Mouse (Mus musculus) lung, embryonic 16.5 days (tissue): Measurements from ENCODE around the gene Gm13276. TPM values are rescaled to one million over a fixed set of nuclear protein-coding genes. Genes with fewer than 3 reads are reported as not detected.
A peak's percentile ranks its signal among the peaks of the same experiment; 100 is the strongest.
"Not testable (repeated sequence)": the region's sequence is repeated elsewhere in the genome, so short reads cannot be mapped to it uniquely, and the experiment has no call there.

Source experiments
- ATAC-seq: fragments of 200-750 bp; cut with Nextera tagmentation; 2 replicates; pipeline ENCODE4 v1.8.0; 2017; ENCODE audit warnings: low read depth, mild to moderate bottlenecking, moderate library complexity
- H3K27ac ChIP-seq: fragments of 300-500 bp; sonication (generic); 2 replicates; pipeline ENCODE4 v1.5.1; 2014; ENCODE audit warnings: mild to moderate bottlenecking, control low read depth, low read length
- H3K27me3 ChIP-seq: fragments of 300-500 bp; sonication (generic); 2 replicates; pipeline ENCODE4 v1.6.1; 2014; ENCODE audit warnings: low read depth, low read length, mixed read lengths; ENCODE audit not compliant: control insufficient read depth, insufficient read depth
- H3K36me3 ChIP-seq: fragments of 300-500 bp; sonication (generic); 2 replicates; pipeline ENCODE4 v1.6.1; 2014; ENCODE audit warnings: low read length; ENCODE audit not compliant: control insufficient read depth, insufficient read depth
- H3K4me1 ChIP-seq: fragments of 300-500 bp; sonication (generic); replicated peaks from 2 replicates; pipeline ENCODE4 v1.6.1; 2014; ENCODE audit warnings: low read length, mixed read lengths; ENCODE audit not compliant: control insufficient read depth, insufficient read depth
- H3K4me2 ChIP-seq: fragments of 300-500 bp; sonication (generic); 2 replicates; pipeline ENCODE4 v1.6.1; 2014; ENCODE audit warnings: low read depth, low read length, control low read depth
- H3K4me3 ChIP-seq: fragments of 300-500 bp; sonication (generic); 2 replicates; pipeline ENCODE4 v1.5.1; 2014; ENCODE audit warnings: mild to moderate bottlenecking, low read length, control low read depth
- H3K9ac ChIP-seq: fragments of 300-500 bp; sonication (generic); 2 replicates; pipeline ENCODE4 v1.6.1; 2014; ENCODE audit warnings: low read length, control low read depth
- H3K9me3 ChIP-seq: fragments of 300-500 bp; sonication (generic); 2 replicates; pipeline ENCODE4 v1.6.1; 2016; ENCODE audit warnings: low read length; ENCODE audit not compliant: control insufficient read depth
- WGBS: fragments of 180-500 bp; shearing (Covaris S2); extraction: QIAGEN DNeasy Blood & Tissue Kit; methylation state at CpG from one replicate; pipeline ENCODE4 v1.1.7; 2014; 5-methylcytosine and 5-hydroxymethylcytosine counted together
- polyA plus RNA-seq: library from polyadenylated mRNA; unstranded; fragments of >200 nt; fragmentation: Nextera tagmentation; extraction: Ambion mirVana; gene quantifications from 2 replicates; pipeline ENCODE4 v1.2.1, GENCODE M21; 2015

Gm13276 gene
- polyA plus RNA-seq, 1 experiment from 2014 or later, result 0.36 TPM

DNA sequence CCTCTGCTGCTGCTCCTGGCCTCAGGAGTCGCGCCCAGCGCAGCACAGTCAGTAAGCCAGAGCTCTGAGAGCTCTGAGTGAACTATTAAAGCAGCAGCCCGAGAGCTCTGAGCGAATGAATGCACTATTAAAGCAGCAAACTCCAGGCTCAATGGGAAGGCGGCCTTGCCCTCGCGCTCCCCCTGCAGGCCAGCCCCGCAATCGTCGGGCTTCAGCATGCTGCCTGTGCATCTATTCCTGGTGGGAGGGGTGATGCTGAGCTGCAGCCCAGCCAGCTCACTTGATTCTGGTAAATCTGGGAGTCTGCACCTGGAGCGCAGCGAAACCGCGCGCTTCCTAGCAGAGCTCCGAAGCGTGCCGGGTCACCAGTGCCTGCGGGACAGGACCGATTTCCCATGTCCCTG is 27.9 kb upstream of the Gm13276 start:
- peak overlapping the region; percentile 97 for H3K27ac ChIP-seq
- peak overlapping the region; percentile 73 for H3K4me2 ChIP-seq
- peak overlapping the region; percentile 76 for H3K9ac ChIP-seq
- peak overlapping the region; percentile 60 for H3K4me3 ChIP-seq
- H3K9me3 ChIP-seq, H3K27me3 ChIP-seq, H3K36me3 ChIP-seq, H3K4me1 ChIP-seq: not testable (repeated sequence)
- WGBS, result under 1% methylated on average over 11 of the region's 21 CpGs
- ATAC-seq, result peak; percentile 100

DNA sequence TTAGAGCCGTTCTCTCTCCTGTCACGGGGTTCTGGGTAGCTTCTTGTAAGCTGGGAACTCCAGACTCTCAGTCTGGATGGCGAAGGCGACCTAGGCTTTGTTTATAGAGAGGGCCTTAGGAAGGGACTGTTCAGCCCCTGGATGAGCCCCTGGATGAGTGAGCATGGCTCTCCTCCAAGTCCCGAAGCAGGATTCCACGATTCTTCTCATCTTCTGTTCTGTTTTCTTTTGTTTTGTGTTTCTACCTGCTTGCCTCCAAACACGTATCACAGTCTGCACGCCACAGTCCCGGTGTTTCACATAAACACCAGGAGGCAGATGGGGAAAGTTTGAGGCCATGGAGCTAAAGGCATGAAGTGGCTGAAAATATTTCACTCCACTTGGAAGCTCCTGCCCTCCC is 26.8 kb upstream of the Gm13276 start:
- WGBS, result 84% methylated on average over 7 of the region's 9 CpGs
- not testable (repeated sequence) for H3K9ac ChIP-seq, ATAC-seq, H3K27me3 ChIP-seq, H3K36me3 ChIP-seq, H3K27ac ChIP-seq, H3K4me1 ChIP-seq, H3K9me3 ChIP-seq, H3K4me2 ChIP-seq, H3K4me3 ChIP-seq

DNA sequence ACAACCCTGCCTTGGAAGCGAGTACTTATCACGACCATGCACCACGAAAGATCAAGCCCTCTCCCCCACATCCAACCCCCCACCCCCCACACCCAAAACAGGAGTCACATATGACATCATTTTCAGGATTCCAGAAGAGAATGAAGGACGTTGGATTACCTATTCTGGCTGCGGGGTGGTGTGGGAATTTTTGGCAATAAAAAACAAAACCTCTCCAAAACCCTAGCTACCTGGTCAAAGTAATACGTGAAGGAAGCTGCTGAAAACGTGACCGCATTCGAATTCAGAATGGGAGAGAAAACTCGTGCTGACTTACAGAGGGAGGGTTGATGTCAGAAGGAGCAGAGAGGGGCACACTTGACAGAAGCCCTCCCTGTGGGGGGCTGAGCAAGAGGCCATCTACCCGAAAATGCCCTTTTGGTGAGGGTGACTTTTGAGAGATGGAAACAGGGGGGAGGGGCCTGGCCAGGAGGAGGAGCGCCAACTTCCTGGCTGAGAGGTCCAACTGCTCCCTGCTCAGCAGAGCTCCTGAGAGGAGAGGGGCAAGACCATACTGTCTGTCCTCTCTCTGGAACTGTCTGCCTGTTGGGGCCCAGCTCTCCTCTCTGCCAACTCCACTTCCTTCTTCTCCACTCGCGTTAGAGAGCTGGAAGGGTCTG is 25.8 kb upstream of the Gm13276 start, which contains the start of gene Gm13283:
TSS of gene Gm13283 (plus strand) at position 510 of the 659 bp plus-strand sequence.
- not testable (repeated sequence) for H3K27ac ChIP-seq, H3K36me3 ChIP-seq, H3K27me3 ChIP-seq, H3K9me3 ChIP-seq, ATAC-seq, H3K4me1 ChIP-seq
- Histone ChIP-seq H3K4me3 (peak within 1 kb of the TSS; percentile 29), H3K9ac (0 out of 2 replicates have a peak within 1 kb of the TSS, but pooled peaks have one; percentile 32), H3K4me2 (peak within 1 kb of the TSS; percentile 40)
- WGBS, result 20% methylated on average over 8 of the region's 14 CpGs

DNA sequence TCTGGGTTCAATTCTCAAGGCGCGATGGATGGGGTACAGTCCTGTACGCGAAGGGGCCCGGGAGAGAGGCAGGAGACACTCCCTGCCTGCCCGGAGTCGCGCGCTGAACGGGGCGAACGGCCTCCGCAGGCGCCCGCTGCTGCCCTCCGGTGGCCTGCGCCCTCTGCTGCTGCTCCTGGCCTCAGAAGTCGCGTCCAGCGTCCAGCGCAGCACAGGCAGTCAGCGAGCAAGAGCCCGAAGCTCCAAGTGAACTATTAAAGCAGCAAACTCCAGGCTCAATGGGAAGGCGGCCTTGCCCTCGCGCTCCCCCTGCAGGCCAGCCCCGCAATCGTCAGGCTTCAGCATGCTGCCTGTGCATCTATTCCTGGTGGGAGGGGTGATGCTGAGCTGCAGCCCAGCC is 25.1 kb upstream of the Gm13276 start:
- Histone ChIP-seq H3K4me2 (peak overlapping the region; percentile 40), H3K9ac (0 out of 2 replicates have a peak overlapping the region, but pooled peaks have one; percentile 32), H3K4me3 (peak overlapping the region; percentile 29)
- not testable (repeated sequence) for H3K27ac ChIP-seq, H3K27me3 ChIP-seq, H3K9me3 ChIP-seq, ATAC-seq, H3K36me3 ChIP-seq, H3K4me1 ChIP-seq
- WGBS, result under 1% methylated on average over 20 of the region's 28 CpGs

DNA sequence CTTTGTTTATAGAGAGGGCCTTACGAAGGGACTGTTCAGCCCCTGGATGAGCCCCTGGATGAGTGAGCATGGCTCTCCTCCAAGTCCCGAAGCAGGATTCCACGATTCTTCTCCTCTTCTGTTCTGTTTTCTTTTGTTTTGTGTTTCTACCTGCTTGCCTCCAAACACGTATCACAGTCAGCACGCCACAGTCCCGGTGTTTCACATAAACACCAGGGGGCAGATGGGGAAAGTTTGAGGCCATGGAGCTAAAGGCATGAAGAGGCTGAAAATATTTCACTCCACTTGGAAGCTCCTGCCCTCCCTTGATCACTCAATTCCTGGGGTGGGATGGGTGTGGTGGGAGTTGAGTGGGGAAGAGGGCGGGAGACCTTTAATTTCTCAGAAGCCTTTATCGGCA is 23.7 kb upstream of the Gm13276 start:
- WGBS, result 67% methylated on average over 6 of the region's 8 CpGs
- not testable (repeated sequence) for H3K27ac ChIP-seq, H3K27me3 ChIP-seq, H3K9me3 ChIP-seq, ATAC-seq, H3K4me2 ChIP-seq, H3K4me3 ChIP-seq, H3K9ac ChIP-seq, H3K36me3 ChIP-seq, H3K4me1 ChIP-seq

DNA sequence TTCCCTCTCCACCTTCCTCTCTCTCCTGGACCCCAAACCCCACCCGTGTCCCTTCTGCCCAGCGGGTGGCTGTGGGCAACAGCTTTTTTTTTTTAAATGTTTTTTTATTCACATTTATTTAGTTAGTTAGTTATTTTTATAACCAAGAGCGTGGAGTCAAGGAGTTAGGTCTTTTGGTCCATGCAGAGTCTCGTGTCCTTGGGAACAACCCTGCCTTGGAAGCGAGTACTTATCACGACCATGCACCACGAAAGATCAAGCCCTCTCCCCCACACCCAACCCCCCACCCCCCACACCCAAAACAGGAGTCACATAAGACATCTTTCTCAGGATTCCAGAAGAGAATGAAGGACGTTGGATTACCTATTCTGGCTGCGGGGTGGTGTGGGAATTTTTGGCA is 23.2 kb upstream of the Gm13276 start:
- not testable (repeated sequence) for H3K9ac ChIP-seq, H3K27me3 ChIP-seq, H3K4me1 ChIP-seq, H3K4me2 ChIP-seq, H3K4me3 ChIP-seq, H3K36me3 ChIP-seq, H3K27ac ChIP-seq, H3K9me3 ChIP-seq, ATAC-seq
- 48% methylated on average over 8 of the region's 9 CpGs for WGBS

DNA sequence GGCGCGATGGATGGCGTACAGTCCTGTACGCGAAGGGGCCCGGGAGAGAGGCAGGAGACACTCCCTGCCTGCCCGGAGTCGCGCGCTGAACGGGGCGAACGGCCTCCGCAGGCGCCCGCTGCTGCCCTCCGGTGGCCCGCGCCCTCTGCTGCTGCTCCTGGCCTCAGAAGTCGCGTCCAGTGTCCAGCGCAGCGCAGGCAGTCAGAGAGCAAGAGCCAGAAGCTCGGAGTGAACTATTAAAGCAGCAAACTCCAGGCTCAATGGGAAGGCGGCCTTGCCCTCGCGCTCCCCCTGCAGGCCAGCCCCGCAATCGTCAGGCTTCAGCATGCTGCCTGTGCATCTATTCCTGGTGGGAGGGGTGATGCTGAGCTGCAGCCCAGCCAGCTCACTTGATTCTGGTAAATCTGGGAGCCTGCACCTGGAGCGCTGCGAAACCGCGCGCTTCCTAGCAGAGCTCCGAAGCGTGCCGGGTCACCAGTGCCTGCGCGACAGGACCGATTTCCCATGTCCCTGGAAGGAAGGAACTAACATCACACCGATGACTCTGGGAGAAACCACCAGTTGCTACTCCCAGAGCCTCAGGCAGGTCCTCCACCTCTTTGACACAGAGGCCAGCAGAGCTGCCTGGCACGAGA is 22.0 kb upstream of the Gm13276 start:
- not testable (repeated sequence) for H3K4me1 ChIP-seq, H3K9me3 ChIP-seq, H3K27me3 ChIP-seq, ATAC-seq, H3K36me3 ChIP-seq
- Histone ChIP-seq H3K27ac (peak overlapping the region; percentile 63; the same call in 1 of the 2 replicates), H3K4me3 (peak overlapping the region; percentile 32), H3K4me2 (peak overlapping the region; percentile 43), H3K9ac (peak overlapping the region; percentile 28; the same call in 1 of the 2 replicates)
- WGBS, result 2% methylated on average over 23 of the region's 42 CpGs

DNA sequence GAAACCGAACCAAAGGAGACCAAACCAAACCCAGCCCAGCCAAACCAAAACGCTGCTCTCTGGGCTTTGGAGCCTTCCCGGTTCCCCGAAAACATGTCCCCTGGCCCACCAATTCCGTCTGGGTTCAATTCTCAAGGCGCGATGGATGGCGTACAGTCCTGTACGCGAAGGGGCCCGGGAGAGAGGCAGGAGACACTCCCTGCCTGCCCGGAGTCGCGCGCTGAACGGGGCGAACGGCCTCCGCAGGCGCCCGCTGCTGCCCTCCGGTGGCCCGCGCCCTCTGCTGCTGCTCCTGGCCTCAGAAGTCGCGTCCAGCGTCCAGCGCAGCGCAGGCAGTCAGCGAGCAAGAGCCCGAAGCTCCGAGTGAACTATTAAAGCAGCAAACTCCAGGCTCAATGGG is 12.0 kb upstream of the Gm13276 start, which contains the start of gene Gm13290:
TSS of gene Gm13290 (plus strand) at position 301 of the 400 bp plus-strand sequence.
- not testable (repeated sequence) for H3K9me3 ChIP-seq, H3K27me3 ChIP-seq, H3K27ac ChIP-seq, H3K36me3 ChIP-seq, H3K4me1 ChIP-seq, ATAC-seq, H3K4me2 ChIP-seq, H3K4me3 ChIP-seq, H3K9ac ChIP-seq
- WGBS, result no CpG with 5 or more reads among the region's 32 CpGs

DNA sequence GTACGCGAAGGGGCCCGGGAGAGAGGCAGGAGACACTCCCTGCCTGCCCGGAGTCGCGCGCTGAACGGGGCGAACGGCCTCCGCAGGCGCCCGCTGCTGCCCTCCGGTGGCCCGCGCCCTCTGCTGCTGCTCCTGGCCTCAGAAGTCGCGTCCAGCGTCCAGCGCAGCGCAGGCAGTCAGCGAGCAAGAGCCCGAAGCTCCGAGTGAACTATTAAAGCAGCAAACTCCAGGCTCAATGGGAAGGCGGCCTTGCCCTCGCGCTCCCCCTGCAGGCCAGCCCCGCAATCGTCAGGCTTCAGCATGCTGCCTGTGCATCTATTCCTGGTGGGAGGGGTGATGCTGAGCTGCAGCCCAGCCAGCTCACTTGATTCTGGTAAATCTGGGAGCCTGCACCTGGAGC is 8.9 kb upstream of the Gm13276 start, which contains the start of gene Gm13289:
TSS of gene Gm13289 (plus strand) at position 301 of the 400 bp plus-strand sequence.
- H3K36me3 ChIP-seq, H3K27ac ChIP-seq, H3K27me3 ChIP-seq, H3K4me2 ChIP-seq, H3K4me1 ChIP-seq, ATAC-seq, H3K9ac ChIP-seq, H3K4me3 ChIP-seq, H3K9me3 ChIP-seq: not testable (repeated sequence)
- no CpG with 5 or more reads among the region's 29 CpGs for WGBS
